In genomic region chr2:116002354-116002753, GRCm38 (mm10) we compare ENCODE assay signal across 15 mouse cellular contexts.
DNase-seq lines count a peak whose midpoint lies in the region; ATAC-seq lines count a peak whose summit lies in the region.
"Had no signal": no experiment of that assay in that cellular context is flagged by ENCODE, and none has a peak within 500 bp of the region (broad histone marks: within the 10 kb centered on the region; RNA-seq: fewer than 3 reads in every experiment).

No protein-coding gene starts in this region.

- no peaks in the 10 kb centered on the region for H3K9me3 ChIP-seq in midbrain, embryonic 11.5 days (ENCODE audit: control insufficient read depth, low read length)
- no peaks in the 10 kb centered on the region for H3K9me3 ChIP-seq in midbrain, embryonic 10.5 days (replicated peaks)
- no peaks in the 10 kb centered on the region for H3K9me3 ChIP-seq in forebrain, embryonic 12.5 days
- no peaks in the 10 kb centered on the region for H3K9me3 ChIP-seq in hindbrain, embryonic 11.5 days (ENCODE audit: control insufficient read depth, low read length)
- H3K9me3 ChIP-seq in midbrain, embryonic 16.5 days (replicated peaks; ENCODE audit: control insufficient read depth, low read length, poor library complexity, severe bottlenecking) = no peaks in the 10 kb centered on the region
- no peaks in the 10 kb centered on the region for H3K9me3 ChIP-seq in liver, embryonic 12.5 days (replicated peaks)
- H3K9me3 ChIP-seq: heart, embryonic 12.5 days had no signal

- no peak for DNase-seq in midbrain, embryonic 11.5 days (ENCODE audit: low spot score, missing footprints)
- DNase-seq in midbrain, embryonic 10.5 days (ENCODE audit: low spot score) = no peak
- no peak for DNase-seq in hindbrain, embryonic 11.5 days (ENCODE audit: low spot score)
- DNase-seq in gastrocnemius, postnatal 10 days = no peak
- DNase-seq: cerebellum, postnatal 36 days; kidney, postnatal 10 days; liver had no signal

- H3K4me1 ChIP-seq in midbrain, embryonic 11.5 days (ENCODE audit: control insufficient read depth, insufficient read depth, low read length) = no peaks in the 10 kb centered on the region; the same call in 1 of the 2 replicates
- H3K4me1 ChIP-seq in midbrain, embryonic 10.5 days = peaks cover 47% of the 10 kb centered on the region
- peaks cover 49% of the 10 kb centered on the region for H3K4me1 ChIP-seq in forebrain, embryonic 12.5 days
- H3K4me1 ChIP-seq in hindbrain, embryonic 11.5 days (replicated peaks; ENCODE audit: control insufficient read depth, insufficient read depth, low read length) = no peaks in the 10 kb centered on the region
- H3K4me1 ChIP-seq in midbrain, embryonic 16.5 days (ENCODE audit: control insufficient read depth, insufficient read depth, low read length) = peaks cover 18% of the 10 kb centered on the region
- H3K4me1 ChIP-seq in liver, embryonic 12.5 days = no peaks in the 10 kb centered on the region; the same call in 1 of the 2 replicates

- H3K9ac ChIP-seq in midbrain, embryonic 11.5 days (ENCODE audit: low read length) = no peak overlapping the region
- no peak overlapping the region for H3K9ac ChIP-seq in forebrain, embryonic 12.5 days
- H3K9ac ChIP-seq in hindbrain, embryonic 11.5 days (ENCODE audit: low read depth, low read length) = no peak overlapping the region
- H3K9ac ChIP-seq in midbrain, embryonic 16.5 days (ENCODE audit: low read depth, low read length) = no peak overlapping the region
- H3K9ac ChIP-seq in liver, embryonic 12.5 days = no peak overlapping the region
- H3K9ac ChIP-seq: heart, embryonic 12.5 days had no signal

- H3K27ac ChIP-seq in midbrain, embryonic 11.5 days (ENCODE audit: low read depth, low read length) = no peak overlapping the region
- no peak overlapping the region for H3K27ac ChIP-seq in midbrain, embryonic 10.5 days (replicated peaks)
- peak overlapping the region; percentile 53; the same call in 1 of the 2 replicates for H3K27ac ChIP-seq in forebrain, embryonic 12.5 days
- peak overlapping the region; percentile 55; the same call in 1 of the 2 replicates for H3K27ac ChIP-seq in hindbrain, embryonic 11.5 days (ENCODE audit: low read depth, low read length)
- peak overlapping the region; percentile 58; the same call in 1 of the 2 replicates for H3K27ac ChIP-seq in midbrain, embryonic 16.5 days (ENCODE audit: low read length)
- H3K27ac ChIP-seq in liver, embryonic 12.5 days = no peak overlapping the region
- H3K27ac ChIP-seq: left cerebral cortex, adult 2 months had no signal

- WGBS in midbrain, embryonic 11.5 days = 80% methylated on average over 6 of the region's 6 CpGs
- 83% methylated on average over 6 of the region's 6 CpGs for WGBS in midbrain, embryonic 10.5 days
- 66% methylated on average over 6 of the region's 6 CpGs for WGBS in forebrain, embryonic 12.5 days
- 75% methylated on average over 6 of the region's 6 CpGs for WGBS in hindbrain, embryonic 11.5 days
- 62% methylated on average over 5 of the region's 6 CpGs for WGBS in midbrain, embryonic 16.5 days
- 60% methylated on average over 6 of the region's 6 CpGs for WGBS in liver, embryonic 12.5 days (ENCODE audit: insufficient replicate concordance)

- no peak overlapping the region for H3K4me3 ChIP-seq in midbrain, embryonic 11.5 days (ENCODE audit: low read depth, low read length)
- no peak overlapping the region for H3K4me3 ChIP-seq in midbrain, embryonic 10.5 days
- H3K4me3 ChIP-seq in forebrain, embryonic 12.5 days (replicated peaks) = no peak overlapping the region
- H3K4me3 ChIP-seq in hindbrain, embryonic 11.5 days (ENCODE audit: low read depth, low read length) = no peak overlapping the region
- H3K4me3 ChIP-seq in midbrain, embryonic 16.5 days (ENCODE audit: low read depth, low read length) = no peak overlapping the region
- H3K4me3 ChIP-seq in liver, embryonic 12.5 days = no peak overlapping the region
- H3K4me3 ChIP-seq: heart, embryonic 12.5 days; left cerebral cortex, adult 2 months had no signal

- no peak overlapping the region for H3K4me2 ChIP-seq in midbrain, embryonic 11.5 days
- no peak overlapping the region for H3K4me2 ChIP-seq in forebrain, embryonic 12.5 days
- H3K4me2 ChIP-seq in hindbrain, embryonic 11.5 days (replicated peaks; ENCODE audit: low read depth, low read length) = no peak overlapping the region
- H3K4me2 ChIP-seq in midbrain, embryonic 16.5 days (ENCODE audit: low read length) = no peak overlapping the region
- no peak overlapping the region for H3K4me2 ChIP-seq in liver, embryonic 12.5 days
- H3K4me2 ChIP-seq: heart, embryonic 12.5 days had no signal

- ATAC-seq in midbrain, embryonic 11.5 days (ENCODE audit: low FRiP score) = peak; percentile 31; the same call in 1 of the 2 replicates
- ATAC-seq in forebrain, embryonic 12.5 days (ENCODE audit: low FRiP score) = no peak; the same call in 1 of the 2 replicates
- ATAC-seq in hindbrain, embryonic 11.5 days (ENCODE audit: low FRiP score) = peak; percentile 26; the same call in 1 of the 2 replicates
- ATAC-seq in midbrain, embryonic 16.5 days = peak; percentile 54
- no peak for ATAC-seq in liver, embryonic 12.5 days
- ATAC-seq: lung, postnatal 0 days; Patski had no signal

- H3K27me3 ChIP-seq in midbrain, embryonic 11.5 days (ENCODE audit: control insufficient read depth, insufficient read depth, low read length) = peaks cover 15% of the 10 kb centered on the region; the same call in 1 of the 2 replicates
- peaks cover 87% of the 10 kb centered on the region for H3K27me3 ChIP-seq in midbrain, embryonic 10.5 days (ENCODE audit: low read depth, poor library complexity, severe bottlenecking)
- peaks cover 23% of the 10 kb centered on the region; the same call in 1 of the 2 replicates for H3K27me3 ChIP-seq in forebrain, embryonic 12.5 days
- no peaks in the 10 kb centered on the region for H3K27me3 ChIP-seq in hindbrain, embryonic 11.5 days (ENCODE audit: control insufficient read depth, insufficient read depth, low read length)
- no peaks in the 10 kb centered on the region for H3K27me3 ChIP-seq in midbrain, embryonic 16.5 days (ENCODE audit: control insufficient read depth, insufficient read depth, low read depth, low read length)
- no peaks in the 10 kb centered on the region for H3K27me3 ChIP-seq in liver, embryonic 12.5 days (replicated peaks)
- H3K27me3 ChIP-seq: CH12.LX; heart, embryonic 12.5 days; Patski had no signal

- H3K36me3 ChIP-seq in midbrain, embryonic 11.5 days (ENCODE audit: control insufficient read depth, insufficient read depth, low read length) = no peaks in the 10 kb centered on the region
- peaks cover 28% of the 10 kb centered on the region for H3K36me3 ChIP-seq in midbrain, embryonic 10.5 days
- H3K36me3 ChIP-seq in forebrain, embryonic 12.5 days (replicated peaks) = peaks cover 13% of the 10 kb centered on the region; the same call in 1 of the 2 replicates
- no peaks in the 10 kb centered on the region for H3K36me3 ChIP-seq in hindbrain, embryonic 11.5 days (ENCODE audit: control insufficient read depth, insufficient read depth, low read length)
- no peaks in the 10 kb centered on the region for H3K36me3 ChIP-seq in midbrain, embryonic 16.5 days (ENCODE audit: control insufficient read depth, insufficient read depth, low read length)
- H3K36me3 ChIP-seq in liver, embryonic 12.5 days = no peaks in the 10 kb centered on the region

Comparison
In these comparisons a context has a peak if more than half of its experiments do, and no peak if none do; other contexts are left out.
1. H3K27ac ChIP-seq: peak in forebrain, embryonic 12.5 days (single experiment), hindbrain, embryonic 11.5 days (single experiment) and midbrain, embryonic 16.5 days (single experiment); none in midbrain, embryonic 11.5 days (single experiment), midbrain, embryonic 10.5 days (single experiment) and liver, embryonic 12.5 days (single experiment).
2. ATAC-seq: peak in midbrain, embryonic 11.5 days (single experiment), hindbrain, embryonic 11.5 days (single experiment) and midbrain, embryonic 16.5 days (single experiment); none in forebrain, embryonic 12.5 days (single experiment) and liver, embryonic 12.5 days (single experiment).